Mouse (Mus musculus): ENCODE measurements around the gene Sprr2e. TPM values are rescaled to one million over a fixed set of nuclear protein-coding genes. Genes with fewer than 3 reads are reported as not detected.

Sprr2e gene
- not detected in 2 replicates for total RNA-seq (2014; rRNA removed)
- not detected in 2 replicates for polyA plus RNA-seq (2015; fragmentation: Nextera tagmentation; extraction: Ambion mirVana)

- H3K9ac ChIP-seq (replicated peaks; ENCODE audit: low read length), result no peak within 1 kb of the TSS
- H3K4me1 ChIP-seq (ENCODE audit: insufficient read depth, low read length), result no peaks in the 10 kb centered on the region
- no peak within 1 kb of the TSS for H3K27ac ChIP-seq
- no peak for DNase-seq (ENCODE audit: low spot score)
- no peak for TF ChIP-seq CTCF (IDR thresholded peaks at IDR 0.05; ENCODE audit: low read depth)
- H3K36me3 ChIP-seq (ENCODE audit: insufficient read depth, low read length), result no peaks in the 10 kb centered on the region
- no peaks in the 10 kb centered on the region for H3K27me3 ChIP-seq (ENCODE audit: insufficient read depth, low read length)
- no peak within 1 kb of the TSS for H3K4me3 ChIP-seq (ENCODE audit: low read length)
- no peak within 1 kb of the TSS for H3K4me2 ChIP-seq (ENCODE audit: low read depth, low read length)
- ATAC-seq, result no peak
- 85% methylated on average over 2 of the region's 2 CpGs for WGBS
- no peaks in the 10 kb centered on the region for H3K9me3 ChIP-seq (ENCODE audit: low read length)
Measured at GRCm38 (mm10) chr3:92351843-92352242, at the start of gene Sprr2e. Gene Sprr2e (plus strand): TSS chr3:92352143.

DNA sequence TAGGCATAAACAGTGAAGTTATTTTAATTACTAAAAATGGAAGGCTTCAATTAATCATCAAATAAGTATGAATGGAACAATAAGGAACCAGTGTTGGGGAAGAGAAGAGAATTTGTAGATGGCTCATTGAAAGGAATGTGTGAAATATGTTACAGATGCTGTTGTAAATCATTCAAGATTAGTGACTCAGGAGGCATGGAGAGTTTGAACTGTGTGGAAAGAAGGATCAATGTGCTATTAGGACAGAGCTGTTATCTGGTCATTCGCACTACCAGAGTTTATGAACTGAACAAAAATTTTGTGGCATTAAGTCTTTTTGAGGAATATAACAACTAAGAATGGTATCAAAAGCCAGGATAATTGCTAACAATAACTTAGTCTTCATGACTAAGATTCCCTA lies 44.5 kb upstream of the Sprr2e start:
- Histone ChIP-seq H3K4me2 (ENCODE audit: low read depth, low read length) (no peak overlapping the region), H3K9ac (replicated peaks; ENCODE audit: low read length) (no peak overlapping the region), H3K27me3 (ENCODE audit: insufficient read depth, low read length) (no peaks in the 10 kb centered on the region), H3K9me3 (ENCODE audit: low read length) (no peaks in the 10 kb centered on the region), H3K36me3 (ENCODE audit: insufficient read depth, low read length) (no peaks in the 10 kb centered on the region), H3K4me3 (ENCODE audit: low read length) (no peak overlapping the region), H3K4me1 (ENCODE audit: insufficient read depth, low read length) (no peaks in the 10 kb centered on the region), H3K27ac (no peak overlapping the region)
- 96% methylated on average over 1 of the region's 1 CpGs for WGBS
- DNase-seq (ENCODE audit: low spot score) (no peak), ATAC-seq (no peak)
- TF ChIP-seq CTCF (IDR thresholded peaks at IDR 0.05; ENCODE audit: low read depth), result no peak

DNA sequence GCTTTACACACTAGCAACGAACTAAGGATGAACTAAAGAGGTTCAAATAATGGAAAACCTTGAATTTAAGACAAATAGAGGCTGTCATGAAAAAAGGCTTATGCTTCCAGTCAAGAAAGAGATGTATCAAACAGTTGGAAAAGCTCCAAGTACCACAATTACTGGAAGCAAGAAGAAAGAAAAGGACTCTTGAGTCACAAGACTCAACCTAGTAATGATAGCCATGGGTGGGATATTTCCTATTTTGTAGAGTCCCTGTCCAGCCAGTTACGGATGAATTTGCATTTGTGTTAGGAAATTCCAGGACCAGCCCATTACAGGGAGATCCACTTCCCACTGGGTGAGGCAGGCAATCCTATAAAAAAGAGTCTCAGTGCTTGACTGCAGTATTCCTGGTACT lies 35.6 kb upstream of the Sprr2e start, which contains the start of gene Sprr2b:
Gene Sprr2b (plus strand): TSS at position 301 of the 400 bp plus-strand sequence.
- WGBS, result 79% methylated on average over 2 of the region's 2 CpGs
- H3K4me1 ChIP-seq (ENCODE audit: insufficient read depth, low read length), result no peaks in the 10 kb centered on the region

DNA sequence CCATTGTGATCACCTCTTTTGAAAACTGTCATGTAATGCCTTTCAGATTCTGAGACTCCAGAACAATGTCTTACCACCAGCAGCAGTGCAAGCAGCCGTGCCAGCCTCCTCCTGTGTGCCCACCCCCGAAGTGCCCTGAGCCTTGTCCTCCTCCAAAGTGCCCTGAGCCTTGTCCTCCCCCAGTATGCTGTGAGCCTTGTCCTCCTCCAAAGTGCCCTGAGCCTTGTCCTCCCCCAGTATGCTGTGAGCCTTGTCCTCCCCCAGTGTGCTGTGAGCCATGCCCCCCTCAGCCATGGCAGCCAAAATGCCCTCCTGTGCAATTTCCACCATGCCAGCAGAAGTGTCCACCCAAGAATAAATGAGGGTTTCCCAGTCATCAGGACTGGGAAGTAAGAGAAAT lies 34.6 kb upstream of the Sprr2e start:
- no peak overlapping the region for H3K27ac ChIP-seq
- 70% methylated on average over 2 of the region's 2 CpGs for WGBS
- no peak overlapping the region for H3K4me3 ChIP-seq (ENCODE audit: low read length)
- H3K9ac ChIP-seq (replicated peaks; ENCODE audit: low read length), result no peak overlapping the region
- no peaks in the 10 kb centered on the region for H3K9me3 ChIP-seq (ENCODE audit: low read length)
- ATAC-seq (no peak), DNase-seq (ENCODE audit: low spot score) (no peak)
- no peak for TF ChIP-seq CTCF (IDR thresholded peaks at IDR 0.05; ENCODE audit: low read depth)
- no peaks in the 10 kb centered on the region for H3K4me1 ChIP-seq (ENCODE audit: insufficient read depth, low read length)
- no peak overlapping the region for H3K4me2 ChIP-seq (ENCODE audit: low read depth, low read length)
- H3K27me3 ChIP-seq (ENCODE audit: insufficient read depth, low read length), result no peaks in the 10 kb centered on the region
- H3K36me3 ChIP-seq (ENCODE audit: insufficient read depth, low read length), result no peaks in the 10 kb centered on the region

More for the DNA sequence above, 35.6 kb upstream of the Sprr2e start, which contains the start of gene Sprr2b:
- no peak within 1 kb of the TSS for H3K4me2 ChIP-seq (ENCODE audit: low read depth, low read length)
- H3K27me3 ChIP-seq (ENCODE audit: insufficient read depth, low read length), result no peaks in the 10 kb centered on the region
- ATAC-seq, result no peak
- no peak within 1 kb of the TSS for H3K27ac ChIP-seq
- no peak for TF ChIP-seq CTCF (IDR thresholded peaks at IDR 0.05; ENCODE audit: low read depth)
- no peak within 1 kb of the TSS for H3K9ac ChIP-seq (replicated peaks; ENCODE audit: low read length)
- no peaks in the 10 kb centered on the region for H3K36me3 ChIP-seq (ENCODE audit: insufficient read depth, low read length)
- no peak within 1 kb of the TSS for H3K4me3 ChIP-seq (ENCODE audit: low read length)
- H3K9me3 ChIP-seq (ENCODE audit: low read length), result no peaks in the 10 kb centered on the region
- DNase-seq (ENCODE audit: low spot score), result no peak

DNA sequence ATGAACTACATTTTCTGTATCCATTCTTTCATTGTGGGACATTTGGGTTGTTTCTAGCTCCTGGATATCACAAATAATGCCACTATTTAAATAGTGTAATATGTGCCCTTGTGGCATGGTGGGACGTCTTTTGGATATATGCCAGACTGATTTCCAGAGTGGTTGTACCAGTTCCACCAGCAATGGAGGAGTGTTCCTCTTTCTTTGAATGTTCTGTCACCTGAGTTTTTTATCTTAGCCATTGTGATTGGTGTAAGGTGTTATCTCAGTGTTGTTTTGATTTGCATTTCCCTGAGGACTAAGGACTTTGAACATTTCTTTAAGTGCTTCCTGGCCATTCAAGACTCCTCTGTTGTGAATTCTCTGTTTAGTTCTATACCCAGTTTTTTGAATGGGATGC lies 15.7 kb upstream of the Sprr2e start:
- H3K4me1 ChIP-seq (ENCODE audit: insufficient read depth, low read length), result no peaks in the 10 kb centered on the region
- DNase-seq (ENCODE audit: low spot score), result no peak
- no peaks in the 10 kb centered on the region for H3K9me3 ChIP-seq (ENCODE audit: low read length)
- no peak for ATAC-seq
- H3K36me3 ChIP-seq (ENCODE audit: insufficient read depth, low read length), result no peaks in the 10 kb centered on the region
- H3K27ac ChIP-seq, result no peak overlapping the region
- no peak overlapping the region for H3K9ac ChIP-seq (replicated peaks; ENCODE audit: low read length)
- H3K4me2 ChIP-seq (ENCODE audit: low read depth, low read length), result no peak overlapping the region
- 92% methylated on average over 1 of the region's 1 CpGs for WGBS
- H3K4me3 ChIP-seq (ENCODE audit: low read length), result no peak overlapping the region
- no peaks in the 10 kb centered on the region for H3K27me3 ChIP-seq (ENCODE audit: insufficient read depth, low read length)
- no peak for TF ChIP-seq CTCF (IDR thresholded peaks at IDR 0.05; ENCODE audit: low read depth)

DNA sequence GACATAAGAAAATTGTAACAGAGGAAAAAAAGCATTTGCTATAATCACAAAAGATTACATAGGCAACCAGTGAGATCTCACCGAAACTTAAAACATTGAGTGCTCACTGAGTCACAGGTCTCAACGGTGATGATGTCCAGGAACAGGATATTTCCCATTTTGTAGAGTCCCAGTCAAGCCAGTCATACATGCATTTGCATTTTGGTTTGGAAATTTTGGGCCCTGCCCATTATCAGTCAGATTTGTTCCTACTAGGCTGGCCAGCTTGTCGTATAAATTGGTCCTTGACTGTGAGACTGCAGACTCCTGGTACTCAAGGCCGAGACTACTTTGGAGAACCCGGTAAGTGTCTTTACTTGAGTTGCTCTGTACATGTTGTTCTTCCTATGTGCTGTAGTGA lies 13.1 kb upstream of the Sprr2e start, which contains the start of gene Sprr2d:
Gene Sprr2d (plus strand): TSS at position 301 of the 400 bp plus-strand sequence.
- H3K27me3 ChIP-seq (ENCODE audit: insufficient read depth, low read length), result no peaks in the 10 kb centered on the region

DNA sequence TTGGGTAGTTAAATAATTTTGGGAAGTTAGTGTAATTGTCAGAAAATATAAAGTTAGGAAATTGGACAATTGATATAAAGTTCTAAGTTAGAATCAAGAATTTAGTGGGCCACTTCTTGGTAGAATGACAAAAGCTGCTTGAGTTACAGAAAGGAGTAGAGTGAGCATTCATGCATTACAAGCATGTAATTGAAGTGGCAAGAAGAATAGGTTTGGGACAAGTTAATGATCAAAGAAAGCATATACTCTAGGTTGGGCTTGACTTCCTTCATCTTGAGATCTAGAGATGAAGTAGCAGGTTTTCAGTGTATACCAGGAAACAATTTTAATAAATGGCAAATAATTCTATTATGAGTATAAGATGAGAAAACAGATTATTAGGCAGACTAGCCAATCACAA lies 9.7 kb downstream of the Sprr2e start:
- H3K27ac ChIP-seq, result no peak overlapping the region
- H3K27me3 ChIP-seq (ENCODE audit: insufficient read depth, low read length), result no peaks in the 10 kb centered on the region
- ATAC-seq (no peak), DNase-seq (ENCODE audit: low spot score) (no peak)
- H3K36me3 ChIP-seq (ENCODE audit: insufficient read depth, low read length), result no peaks in the 10 kb centered on the region
- no peaks in the 10 kb centered on the region for H3K4me1 ChIP-seq (ENCODE audit: insufficient read depth, low read length)
- H3K9me3 ChIP-seq (ENCODE audit: low read length), result no peaks in the 10 kb centered on the region
- no peak overlapping the region for H3K9ac ChIP-seq (replicated peaks; ENCODE audit: low read length)
- TF ChIP-seq CTCF (IDR thresholded peaks at IDR 0.05; ENCODE audit: low read depth), result no peak
- no peak overlapping the region for H3K4me3 ChIP-seq (ENCODE audit: low read length)
- H3K4me2 ChIP-seq (ENCODE audit: low read depth, low read length), result no peak overlapping the region

More for the DNA sequence above, 13.1 kb upstream of the Sprr2e start, which contains the start of gene Sprr2d:
- H3K36me3 ChIP-seq (ENCODE audit: insufficient read depth, low read length), result no peaks in the 10 kb centered on the region
- no peak for ATAC-seq
- no peaks in the 10 kb centered on the region for H3K4me1 ChIP-seq (ENCODE audit: insufficient read depth, low read length)
- DNase-seq (ENCODE audit: low spot score), result no peak
- H3K9ac ChIP-seq (replicated peaks; ENCODE audit: low read length), result no peak within 1 kb of the TSS
- no peak within 1 kb of the TSS for H3K4me2 ChIP-seq (ENCODE audit: low read depth, low read length)
- H3K9me3 ChIP-seq (ENCODE audit: low read length), result no peaks in the 10 kb centered on the region
- TF ChIP-seq CTCF (IDR thresholded peaks at IDR 0.05; ENCODE audit: low read depth), result no peak
- WGBS, result 93% methylated on average over 5 of the region's 5 CpGs
- H3K27ac ChIP-seq, result no peak within 1 kb of the TSS
- no peak within 1 kb of the TSS for H3K4me3 ChIP-seq (ENCODE audit: low read length)
